Comparison of ENCODE assay signal across 1 mouse cellular context in genomic region chr17:34205746-34206176, GRCm38 (mm10).
TF ChIP-seq lines count a peak whose summit lies in the region.

No protein-coding gene starts in this region.

TF ChIP-seq in MEL, 35 proteins besides CTCF, POLR2A, EP300 and RAD21:
- TF ChIP-seq ETS1 (IDR thresholded peaks at IDR 0.05; ENCODE audit: low read depth, low read length) (peak; percentile 8; the same call in 1 of the 2 replicates), MAX (IDR thresholded peaks at IDR 0.05; ENCODE audit: low read length) (no peak), TBP (IDR thresholded peaks at IDR 0.05; ENCODE audit: low read depth, low read length) (peak; percentile 74), MAZ (IDR thresholded peaks at IDR 0.05; ENCODE audit: low read depth, low read length) (no peak), GABPA (IDR thresholded peaks at IDR 0.05; ENCODE audit: low read depth, low read length) (no peak), HCFC1 (IDR thresholded peaks at IDR 0.05; ENCODE audit: low read depth, low read length) (0 out of 2 replicates have a peak, but pooled peaks have one; percentile 38), RCOR1 (IDR thresholded peaks at IDR 0.05; ENCODE audit: low read depth, low read length) (no peak), NRF1 (IDR thresholded peaks at IDR 0.05; ENCODE audit: insufficient read depth, low read depth, low read length, poor library complexity, severe bottlenecking) (no peak), SIN3A (IDR thresholded peaks at IDR 0.05; ENCODE audit: low read length) (peak; percentile 43; the same call in 1 of the 2 replicates), SMC3 (IDR thresholded peaks at IDR 0.05; ENCODE audit: low read depth, low read length) (peak; percentile 52), USF2 (IDR thresholded peaks at IDR 0.05; ENCODE audit: borderline replicate concordance in 1 of 2, insufficient read depth in 1 of 2, low read depth in 1 of 2, low read length in 2 of 2) (no peak), NELFE (IDR thresholded peaks at IDR 0.05; ENCODE audit: low read depth, low read length) (peak; percentile 43), MXI1 (IDR thresholded peaks at IDR 0.05; ENCODE audit: low read depth, low read length) (no peak), JUND (IDR thresholded peaks at IDR 0.05; ENCODE audit: low read depth, low read length) (no peak), ZNF384 (IDR thresholded peaks at IDR 0.05; ENCODE audit: low read depth, low read length) (no peak), MYB (IDR thresholded peaks at IDR 0.05; ENCODE audit: low read depth, low read length) (no peak), ZC3H11A (IDR thresholded peaks at IDR 0.05; ENCODE audit: low read depth, low read length) (no peak), CHD2 (IDR thresholded peaks at IDR 0.05; ENCODE audit: low read length) (no peak), CHD1 (IDR thresholded peaks at IDR 0.05; ENCODE audit: low read depth, low read length) (no peak)
